Mouse (Mus musculus) lung, adult 2 months (tissue): Measurements from ENCODE around the gene Lmntd1.

Experiments
- CTCF ChIP-seq: fragments of 200-500 bp; IDR thresholded peaks from 2 replicates; pipeline ENCODE4 v1.5.1; 2011; ENCODE audit warnings: mild to moderate bottlenecking, low read length, control low read depth; ENCODE audit not compliant: insufficient read depth
- POLR2A ChIP-seq: fragments of 200-500 bp; IDR thresholded peaks from 2 replicates; pipeline ENCODE4 v1.6.1; 2011; ENCODE audit warnings: low read depth, mild to moderate bottlenecking, control low read depth, low read length, borderline replicate concordance; ENCODE audit errors: extremely low read depth

GRCm38 (mm10) chr6:145427411-145427810 lies 186.7 kb downstream of the Lmntd1 start:
- no peak for TF ChIP-seq CTCF
- no peak for TF ChIP-seq POLR2A
